Mouse (Mus musculus) thymus, adult 2 months (tissue): ENCODE measurements around the gene Bbc3.
A peak's percentile ranks its signal among the peaks of the same experiment; 100 is the strongest.

Experiments
- CTCF ChIP-seq: fragments of 200-500 bp; IDR thresholded peaks from 2 replicates; pipeline ENCODE4 v1.5.1; 2012; ENCODE audit warnings: mild to moderate bottlenecking, control low read depth, low read length, moderate library complexity, borderline replicate concordance; ENCODE audit not compliant: control insufficient read depth, poor library complexity, insufficient read depth; ENCODE audit errors: extremely low read depth
- POLR2A ChIP-seq: fragments of 200-500 bp; IDR thresholded peaks from 2 replicates; pipeline ENCODE4 v1.6.1; 2012; ENCODE audit warnings: mild to moderate bottlenecking, low read length, control low read depth, moderate library complexity; ENCODE audit not compliant: control insufficient read depth, poor library complexity, insufficient read depth; ENCODE audit errors: extremely low read depth

- 0 out of 2 replicates have a peak, but pooled peaks have one; percentile 27 for TF ChIP-seq CTCF
- TF ChIP-seq POLR2A = no peak
Measured at GRCm38 (mm10) chr7:16299419-16300035, 8.7 kb upstream of the Bbc3 start.
